Mouse (Mus musculus) heart, postnatal 0 days (tissue): Measurements from ENCODE around the gene Sbk1. TPM values are rescaled to one million over a fixed set of nuclear protein-coding genes. Genes with fewer than 3 reads are reported as not detected.

Source experiments
- ATAC-seq: fragments of 200-750 bp; cut with Nextera tagmentation; 2 replicates; pipeline ENCODE4 v1.8.0; 2017; ENCODE audit warnings: low read depth, moderate number of reproducible peaks, moderate library complexity; ENCODE audit not compliant: insufficient read depth
- DNase-seq: peaks from one replicate; pipeline ENCODE4 v3.0.0-alpha.2; 2016; ENCODE audit warnings: low spot score
- H3K27ac ChIP-seq: fragments of 300-500 bp; sonication (generic); 2 replicates; pipeline ENCODE4 v1.5.1; 2014; ENCODE audit warnings: low read depth, mild to moderate bottlenecking
- H3K27me3 ChIP-seq: fragments of 300-500 bp; sonication (generic); 2 replicates; pipeline ENCODE4 v1.6.1; 2014; ENCODE audit warnings: low read length, mixed read lengths; ENCODE audit not compliant: control insufficient read depth, insufficient read depth
- H3K36me3 ChIP-seq: fragments of 300-500 bp; sonication (generic); replicated peaks from 2 replicates; pipeline ENCODE4 v1.6.1; 2014; ENCODE audit warnings: low read length, mixed read lengths; ENCODE audit not compliant: control insufficient read depth, insufficient read depth
- H3K4me1 ChIP-seq: fragments of 300-500 bp; sonication (generic); 2 replicates; pipeline ENCODE4 v1.6.1; 2014; ENCODE audit warnings: antibody characterized with exemption; ENCODE audit not compliant: control insufficient read depth, insufficient read depth
- H3K4me2 ChIP-seq: fragments of 300-500 bp; sonication (generic); 2 replicates; pipeline ENCODE4 v1.6.1; 2014; ENCODE audit warnings: low read depth, mild to moderate bottlenecking, low read length, moderate library complexity
- H3K4me3 ChIP-seq: fragments of 300-500 bp; sonication (generic); 2 replicates; pipeline ENCODE4 v1.5.1; 2014; ENCODE audit warnings: low read depth, low read length
- H3K9ac ChIP-seq: fragments of 300-500 bp; sonication (generic); replicated peaks from 2 replicates; pipeline ENCODE4 v1.6.1; 2014; ENCODE audit warnings: low read depth, low read length, mixed read lengths
- H3K9me3 ChIP-seq: fragments of 300-500 bp; sonication (generic); replicated peaks from 2 replicates; pipeline ENCODE4 v1.6.1; 2016; ENCODE audit warnings: low read length; ENCODE audit not compliant: control insufficient read depth
- CTCF ChIP-seq: IDR thresholded peaks from 2 replicates; pipeline ENCODE4 v1.5.1; 2016; ENCODE audit warnings: antibody characterized with exemption, control low read depth, low read depth
- EP300 ChIP-seq: IDR thresholded peaks from 2 replicates; pipeline ENCODE4 v1.6.1; 2016; ENCODE audit warnings: antibody characterized with exemption, low read depth
- WGBS: fragments of 180-500 bp; shearing (Covaris S2); extraction: QIAGEN DNeasy Blood & Tissue Kit; methylation state at CpG from one replicate; pipeline ENCODE4 v1.1.7; 2014; 5-methylcytosine and 5-hydroxymethylcytosine counted together
- polyA plus RNA-seq: library from polyadenylated mRNA; unstranded; fragments of >200 nt; fragmentation: Nextera tagmentation; extraction: Ambion mirVana; gene quantifications from 2 replicates; pipeline ENCODE4 v1.2.1, GENCODE M21; 2015
- total RNA-seq: library from RNA; depleted of rRNA; stranded (reverse); fragments of >200 nt; gene quantifications from 2 replicates; pipeline ENCODE4 v1.2.3, GENCODE M21; 2014; ENCODE audit warnings: low replicate concordance

Sbk1 gene
- total and polyA plus RNA-seq, 2 experiments from 2014 or later, result 17.4 to 42.0 TPM

GRCm38 (mm10) chr7:126274626-126275025 lies 2.2 kb downstream of the Sbk1 start:
- no peak for DNase-seq
- Histone ChIP-seq H3K4me1 (peaks cover 17% of the 10 kb centered on the region), H3K27ac (no peak overlapping the region), H3K27me3 (no peaks in the 10 kb centered on the region), H3K36me3 (no peaks in the 10 kb centered on the region), H3K4me2 (no peak overlapping the region), H3K9me3 (no peaks in the 10 kb centered on the region), H3K4me3 (no peak overlapping the region), H3K9ac (no peak overlapping the region)
- ATAC-seq, result no peak
- 39% methylated on average over 4 of the region's 4 CpGs for WGBS
- TF ChIP-seq EP300 (no peak), CTCF (no peak)

GRCm38 (mm10) chr7:126275711-126276110 lies 3.3 kb downstream of the Sbk1 start:
- H3K36me3 ChIP-seq, result no peaks in the 10 kb centered on the region
- no peak for TF ChIP-seq CTCF
- no peak for TF ChIP-seq EP300
- no peaks in the 10 kb centered on the region for H3K27me3 ChIP-seq
- DNase-seq, result no peak
- no peak overlapping the region for H3K4me3 ChIP-seq
- ATAC-seq, result no peak
- peaks cover 17% of the 10 kb centered on the region for H3K4me1 ChIP-seq
- no peak overlapping the region for H3K4me2 ChIP-seq
- 83% methylated on average over 5 of the region's 5 CpGs for WGBS
- H3K9ac ChIP-seq, result no peak overlapping the region
- H3K27ac ChIP-seq, result no peak overlapping the region
- H3K9me3 ChIP-seq, result no peaks in the 10 kb centered on the region

- Histone ChIP-seq H3K4me1 (peaks cover 17% of the 10 kb centered on the region), H3K4me2 (no peak overlapping the region), H3K9ac (no peak overlapping the region), H3K4me3 (no peak overlapping the region), H3K9me3 (no peaks in the 10 kb centered on the region), H3K27me3 (no peaks in the 10 kb centered on the region), H3K36me3 (no peaks in the 10 kb centered on the region), H3K27ac (no peak overlapping the region)
- WGBS, result 64% methylated on average over 6 of the region's 6 CpGs
- ATAC-seq (no peak), DNase-seq (no peak)
- TF ChIP-seq CTCF (no peak), EP300 (no peak)
Measured at GRCm38 (mm10) chr7:126276297-126276696, 3.9 kb downstream of the Sbk1 start.

- ATAC-seq (no peak), DNase-seq (no peak)
- no peaks in the 10 kb centered on the region for H3K27me3 ChIP-seq
- peaks cover 17% of the 10 kb centered on the region for H3K4me1 ChIP-seq
- H3K4me3 ChIP-seq, result no peak overlapping the region
- WGBS, result 75% methylated on average over 22 of the region's 22 CpGs
- TF ChIP-seq CTCF (no peak), EP300 (no peak)
- H3K4me2 ChIP-seq, result no peak overlapping the region
- H3K9me3 ChIP-seq, result no peaks in the 10 kb centered on the region
- H3K27ac ChIP-seq, result no peak overlapping the region
- no peaks in the 10 kb centered on the region for H3K36me3 ChIP-seq
- H3K9ac ChIP-seq, result no peak overlapping the region
Measured at GRCm38 (mm10) chr7:126277536-126278295, 5.3 kb downstream of the Sbk1 start.

- no peak overlapping the region for H3K9ac ChIP-seq
Measured at GRCm38 (mm10) chr7:126278799-126279198, 6.4 kb downstream of the Sbk1 start.

More at GRCm38 (mm10) chr7:126278799-126279198, 6.4 kb downstream of the Sbk1 start:
- peaks cover 6% of the 10 kb centered on the region for H3K4me1 ChIP-seq
- 87% methylated on average over 5 of the region's 5 CpGs for WGBS
- ATAC-seq (no peak), DNase-seq (no peak)
- no peaks in the 10 kb centered on the region for H3K36me3 ChIP-seq
- TF ChIP-seq CTCF, result no peak
- TF ChIP-seq EP300, result no peak
- H3K9me3 ChIP-seq, result no peaks in the 10 kb centered on the region
- no peaks in the 10 kb centered on the region for H3K27me3 ChIP-seq
- H3K4me3 ChIP-seq, result no peak overlapping the region
- H3K27ac ChIP-seq, result no peak overlapping the region
- H3K4me2 ChIP-seq, result no peak overlapping the region
